Mouse (Mus musculus): Measurements from ENCODE around the gene Proser2. TPM values are rescaled to one million over a fixed set of nuclear protein-coding genes. Genes with fewer than 3 reads are reported as not detected.
A peak's percentile ranks its signal among the peaks of the same experiment; 100 is the strongest.

The Proser2 gene
- 8.9 and 10.3 TPM in 2 replicates for polyA plus RNA-seq (2014; fragmentation: Nextera tagmentation; extraction: Ambion mirVana)

DNA sequence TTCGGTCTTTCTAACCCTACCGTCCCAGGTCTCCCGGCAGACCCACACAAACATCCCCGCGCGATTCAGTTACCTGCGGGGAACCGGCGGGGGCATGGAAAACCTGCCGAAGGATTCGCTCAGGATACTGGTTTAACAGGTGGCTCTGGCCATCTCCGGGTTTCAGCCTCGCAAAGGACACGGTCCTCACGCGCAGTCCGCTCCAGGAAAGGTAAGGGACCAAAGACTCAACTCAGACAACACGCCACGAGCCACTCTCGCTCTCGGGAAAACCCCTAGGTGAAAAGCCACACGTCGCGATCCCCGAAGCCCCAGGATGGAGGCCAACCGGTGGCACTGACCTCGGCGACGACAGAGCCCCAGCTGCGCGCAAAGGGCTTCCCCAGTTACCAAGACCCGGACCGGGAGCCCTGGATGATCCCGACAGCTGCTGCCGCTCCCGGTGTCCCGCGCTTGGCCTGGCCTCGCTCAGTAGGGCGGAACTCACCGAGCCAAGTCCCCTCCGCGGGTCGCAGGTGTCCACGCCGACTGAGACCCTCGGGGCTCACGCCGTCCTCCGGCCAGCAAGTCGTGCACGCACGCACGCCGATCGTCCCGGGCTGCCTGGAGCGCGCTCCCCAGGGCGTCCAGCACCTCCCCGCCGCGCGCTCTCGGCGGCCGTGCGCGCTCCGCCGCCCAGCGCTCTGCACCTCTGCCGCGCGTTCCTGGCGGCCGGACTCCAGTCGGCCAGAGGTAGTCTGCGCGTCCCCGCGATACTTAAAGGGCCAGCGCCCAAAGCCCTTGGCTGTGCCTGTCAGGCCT, at the start of gene Proser2:
Gene Proser2 (minus strand): TSS at position 657 of the 801 bp plus-strand sequence.
- under 1% methylated on average over 82 of the region's 83 CpGs for WGBS
- peak; percentile 90 for ATAC-seq (replicated peaks; ENCODE audit: low FRiP score)
- Histone ChIP-seq H3K4me1 (replicated peaks; ENCODE audit: control insufficient read depth, insufficient read depth, low read length) (peaks cover 5% of the 10 kb centered on the region), H3K9ac (ENCODE audit: low read depth, low read length) (peak within 1 kb of the TSS; percentile 65), H3K27ac (ENCODE audit: low read depth, low read length) (no peak within 1 kb of the TSS), H3K4me3 (ENCODE audit: low read depth, low read length) (peak within 1 kb of the TSS; percentile 69), H3K27me3 (replicated peaks; ENCODE audit: control insufficient read depth, insufficient read depth, low read length) (peaks cover 20% of the 10 kb centered on the region), H3K36me3 (ENCODE audit: control insufficient read depth, insufficient read depth, low read length) (no peaks in the 10 kb centered on the region), H3K4me2 (peak within 1 kb of the TSS; percentile 94), H3K9me3 (ENCODE audit: control insufficient read depth, low read length) (no peaks in the 10 kb centered on the region)
- peak; percentile 82 for DNase-seq (ENCODE audit: low spot score)

DNA sequence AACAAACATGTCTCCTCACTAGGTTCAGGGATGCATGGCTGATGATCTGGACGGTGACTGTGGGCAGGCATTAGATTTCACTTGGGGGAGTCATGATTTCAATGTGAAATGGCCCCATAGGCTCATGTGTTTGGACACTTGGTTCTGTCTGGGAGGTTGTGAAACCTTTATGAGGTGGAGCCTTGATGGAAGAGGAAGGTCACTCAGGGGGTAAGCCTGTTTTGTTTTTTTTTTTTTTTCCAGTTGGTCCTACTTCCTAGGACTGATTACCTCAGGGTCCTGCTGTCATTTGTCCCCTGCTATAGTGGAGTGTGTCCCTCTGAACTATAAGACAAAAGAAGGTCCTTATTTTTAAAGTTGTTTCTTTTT, 49.7 kb upstream of the Proser2 start:
- no peak overlapping the region for H3K4me2 ChIP-seq
- no peaks in the 10 kb centered on the region for H3K36me3 ChIP-seq (ENCODE audit: control insufficient read depth, insufficient read depth, low read length)
- H3K4me3 ChIP-seq (ENCODE audit: low read depth, low read length): no peak overlapping the region
- 91% methylated on average over 1 of the region's 1 CpGs for WGBS
- ATAC-seq (replicated peaks; ENCODE audit: low FRiP score) (no peak), DNase-seq (ENCODE audit: low spot score) (no peak)
- H3K9ac ChIP-seq (ENCODE audit: low read depth, low read length): no peak overlapping the region
- H3K9me3 ChIP-seq (ENCODE audit: control insufficient read depth, low read length): peaks cover 3% of the 10 kb centered on the region; the same call in 1 of the 2 replicates
- H3K27me3 ChIP-seq (replicated peaks; ENCODE audit: control insufficient read depth, insufficient read depth, low read length): no peaks in the 10 kb centered on the region
- H3K27ac ChIP-seq (ENCODE audit: low read depth, low read length): no peak overlapping the region
- no peaks in the 10 kb centered on the region for H3K4me1 ChIP-seq (replicated peaks; ENCODE audit: control insufficient read depth, insufficient read depth, low read length)

DNA sequence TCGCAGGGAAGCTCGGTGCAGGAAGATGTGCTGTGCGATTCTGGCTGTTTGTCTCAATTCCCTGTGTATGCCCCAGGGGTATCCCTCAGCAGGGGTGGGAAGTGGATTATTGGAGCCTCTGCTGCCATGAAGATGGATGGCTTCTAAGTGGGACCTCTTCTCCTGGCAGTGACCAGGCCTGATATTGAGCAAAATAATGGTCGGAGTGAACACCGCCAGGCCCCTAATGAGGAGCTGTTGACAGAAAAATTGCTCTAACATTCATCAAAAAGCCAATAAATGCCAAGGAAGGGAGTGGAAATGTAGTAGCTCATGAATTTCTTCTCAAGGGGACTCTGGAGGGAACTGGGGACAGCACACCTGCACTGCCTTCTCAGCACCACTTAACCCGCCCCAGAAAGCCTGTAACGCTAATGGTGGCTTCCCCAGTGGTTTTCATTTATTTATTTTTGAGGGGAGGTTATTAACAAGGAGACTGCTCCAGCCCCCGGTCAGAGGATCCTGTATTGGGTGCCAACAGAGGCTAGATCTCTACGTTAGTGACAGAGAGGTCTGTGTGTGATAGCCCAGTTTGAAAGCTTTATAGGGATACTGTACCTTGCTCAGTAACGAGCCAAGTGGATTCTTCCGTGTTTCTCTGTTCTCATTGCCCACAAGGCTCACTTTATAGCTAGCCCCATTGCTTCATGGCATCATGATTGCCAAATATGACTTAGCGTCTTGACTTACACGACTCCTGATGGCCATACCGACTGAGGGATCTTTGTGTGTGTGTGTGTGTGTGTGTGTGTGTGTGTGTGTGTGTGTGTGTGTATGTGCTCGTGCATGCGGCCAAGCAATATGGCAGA, 49.1 kb upstream of the Proser2 start:
- Histone ChIP-seq H3K27ac (ENCODE audit: low read depth, low read length) (no peak overlapping the region), H3K27me3 (replicated peaks; ENCODE audit: control insufficient read depth, insufficient read depth, low read length) (no peaks in the 10 kb centered on the region), H3K4me2 (no peak overlapping the region), H3K4me1 (replicated peaks; ENCODE audit: control insufficient read depth, insufficient read depth, low read length) (no peaks in the 10 kb centered on the region), H3K9ac (ENCODE audit: low read depth, low read length) (no peak overlapping the region), H3K36me3 (ENCODE audit: control insufficient read depth, insufficient read depth, low read length) (no peaks in the 10 kb centered on the region), H3K9me3 (ENCODE audit: control insufficient read depth, low read length) (no peaks in the 10 kb centered on the region), H3K4me3 (ENCODE audit: low read depth, low read length) (no peak overlapping the region)
- WGBS: 80% methylated on average over 16 of the region's 16 CpGs
- ATAC-seq (replicated peaks; ENCODE audit: low FRiP score) (no peak), DNase-seq (ENCODE audit: low spot score) (no peak)

DNA sequence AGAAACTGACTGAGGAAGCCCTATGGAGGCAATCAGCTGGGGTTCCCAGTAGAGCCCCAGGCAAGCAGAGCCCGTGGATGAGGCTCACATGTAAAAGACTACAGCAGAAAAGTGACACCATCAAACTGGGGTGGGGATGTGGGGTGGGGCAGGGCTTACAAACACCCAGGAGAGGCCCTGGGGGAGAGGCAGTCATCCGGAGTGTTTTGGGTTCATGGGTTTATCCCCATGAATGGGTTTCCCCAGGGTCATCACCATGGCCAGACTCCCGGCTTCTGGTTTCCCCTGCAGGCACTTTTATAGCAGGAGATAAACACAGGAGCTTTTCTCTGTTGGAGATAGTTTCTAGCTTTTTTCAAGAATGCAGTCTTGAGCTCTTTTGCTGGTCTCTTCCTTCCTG, 43.0 kb upstream of the Proser2 start:
- Histone ChIP-seq H3K9ac (ENCODE audit: low read depth, low read length) (no peak overlapping the region), H3K9me3 (ENCODE audit: control insufficient read depth, low read length) (no peaks in the 10 kb centered on the region), H3K4me1 (replicated peaks; ENCODE audit: control insufficient read depth, insufficient read depth, low read length) (no peaks in the 10 kb centered on the region), H3K4me3 (ENCODE audit: low read depth, low read length) (no peak overlapping the region), H3K27me3 (replicated peaks; ENCODE audit: control insufficient read depth, insufficient read depth, low read length) (no peaks in the 10 kb centered on the region), H3K27ac (ENCODE audit: low read depth, low read length) (no peak overlapping the region), H3K36me3 (ENCODE audit: control insufficient read depth, insufficient read depth, low read length) (no peaks in the 10 kb centered on the region), H3K4me2 (no peak overlapping the region)
- no peak for DNase-seq (ENCODE audit: low spot score)
- no peak for ATAC-seq (replicated peaks; ENCODE audit: low FRiP score)
- 67% methylated on average over 3 of the region's 3 CpGs for WGBS

DNA sequence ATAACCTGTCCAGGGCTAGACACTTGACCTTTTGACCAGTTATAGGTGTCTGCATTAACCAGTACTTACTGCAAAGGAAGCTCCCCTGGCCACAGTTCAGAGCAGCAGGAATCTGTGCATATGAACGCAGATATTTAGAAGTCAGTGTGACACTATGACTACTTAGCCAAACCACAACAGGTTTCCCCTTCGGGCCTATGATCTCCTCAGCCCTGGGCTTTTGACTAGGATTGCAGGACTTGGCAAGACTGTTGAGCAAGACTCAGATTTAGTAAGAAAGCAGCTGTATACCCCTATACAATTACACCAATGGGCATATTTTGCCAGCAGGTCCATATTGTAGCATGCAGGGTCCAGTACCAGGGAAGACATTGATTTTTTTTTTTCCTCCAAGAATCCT, 38.5 kb upstream of the Proser2 start:
- H3K27me3 ChIP-seq (replicated peaks; ENCODE audit: control insufficient read depth, insufficient read depth, low read length): no peaks in the 10 kb centered on the region
- no peaks in the 10 kb centered on the region for H3K9me3 ChIP-seq (ENCODE audit: control insufficient read depth, low read length)
- ATAC-seq (replicated peaks; ENCODE audit: low FRiP score) (no peak), DNase-seq (ENCODE audit: low spot score) (no peak)
- H3K9ac ChIP-seq (ENCODE audit: low read depth, low read length): no peak overlapping the region
- 71% methylated on average over 2 of the region's 2 CpGs for WGBS
- H3K27ac ChIP-seq (ENCODE audit: low read depth, low read length): no peak overlapping the region
- H3K4me3 ChIP-seq (ENCODE audit: low read depth, low read length): no peak overlapping the region
- no peaks in the 10 kb centered on the region for H3K36me3 ChIP-seq (ENCODE audit: control insufficient read depth, insufficient read depth, low read length)
- no peak overlapping the region for H3K4me2 ChIP-seq
- no peaks in the 10 kb centered on the region for H3K4me1 ChIP-seq (replicated peaks; ENCODE audit: control insufficient read depth, insufficient read depth, low read length)

DNA sequence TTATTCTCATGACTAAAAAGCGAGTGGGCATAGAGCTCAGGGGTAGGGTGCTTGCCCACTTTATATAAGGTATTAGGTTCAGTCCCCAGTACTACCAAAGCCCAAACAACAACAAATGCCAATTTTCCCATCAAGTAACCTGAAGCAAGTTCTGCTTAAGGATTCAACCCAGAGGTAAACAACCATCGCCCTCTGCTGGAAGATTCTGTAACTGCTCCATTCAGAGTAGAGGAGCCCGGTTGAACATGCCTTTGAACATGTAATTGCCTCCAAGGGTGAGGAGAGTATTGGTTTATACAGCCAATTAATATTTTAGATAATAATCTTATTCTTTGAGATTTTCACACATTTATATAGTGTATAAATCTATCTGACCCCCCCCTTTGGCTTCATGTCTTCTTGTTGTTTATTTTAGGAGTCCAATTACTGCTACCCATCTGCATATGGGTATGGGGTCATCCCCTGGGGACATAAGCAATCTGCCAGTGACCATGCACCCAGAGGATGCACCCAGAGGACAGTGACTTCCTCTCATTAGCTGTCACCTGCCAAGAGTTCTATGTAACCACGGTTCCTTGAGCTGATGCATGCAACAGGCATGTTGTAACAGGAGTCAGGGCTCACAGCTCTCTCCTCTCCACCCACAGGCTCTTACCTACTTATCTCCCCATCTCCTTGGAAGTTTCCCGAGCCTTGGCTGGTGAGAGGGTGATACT, 38.0 kb upstream of the Proser2 start:
- 24% methylated on average over 5 of the region's 5 CpGs for WGBS
- peak; percentile 20; the same call in 1 of the 2 replicates for ATAC-seq (replicated peaks; ENCODE audit: low FRiP score)

DNA sequence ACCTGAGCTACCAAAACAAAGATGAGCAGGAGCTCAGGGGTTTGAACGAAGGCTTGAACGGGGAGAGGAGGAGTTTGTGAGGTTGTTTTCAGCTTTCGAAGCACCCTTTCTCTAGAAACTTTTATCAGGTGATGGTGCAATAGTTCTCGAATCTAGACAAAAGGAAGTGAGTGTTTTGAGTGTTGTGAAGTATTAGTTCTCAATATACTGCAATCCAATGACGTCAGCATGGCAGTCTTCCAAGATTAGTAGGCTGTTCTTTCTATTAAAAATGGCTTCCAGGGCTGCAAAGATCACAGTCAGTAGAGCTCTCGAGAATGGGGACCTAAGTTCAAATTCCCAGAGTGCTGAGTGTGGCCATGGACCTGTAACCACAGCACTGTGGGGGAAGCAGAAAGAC, 35.8 kb upstream of the Proser2 start:
- Histone ChIP-seq H3K4me1 (replicated peaks; ENCODE audit: control insufficient read depth, insufficient read depth, low read length) (0 out of 2 replicates have a peak, but pooled peaks cover 3% of the 10 kb centered on the region), H3K4me3 (ENCODE audit: low read depth, low read length) (no peak overlapping the region), H3K9me3 (ENCODE audit: control insufficient read depth, low read length) (no peaks in the 10 kb centered on the region), H3K36me3 (ENCODE audit: control insufficient read depth, insufficient read depth, low read length) (no peaks in the 10 kb centered on the region), H3K9ac (ENCODE audit: low read depth, low read length) (no peak overlapping the region), H3K27ac (ENCODE audit: low read depth, low read length) (no peak overlapping the region), H3K4me2 (no peak overlapping the region), H3K27me3 (replicated peaks; ENCODE audit: control insufficient read depth, insufficient read depth, low read length) (no peaks in the 10 kb centered on the region)
- 80% methylated on average over 6 of the region's 6 CpGs for WGBS
- ATAC-seq (replicated peaks; ENCODE audit: low FRiP score) (no peak), DNase-seq (ENCODE audit: low spot score) (no peak)

More for the DNA sequence above, 38.0 kb upstream of the Proser2 start:
- Histone ChIP-seq H3K4me1 (replicated peaks; ENCODE audit: control insufficient read depth, insufficient read depth, low read length) (no peaks in the 10 kb centered on the region), H3K9me3 (ENCODE audit: control insufficient read depth, low read length) (no peaks in the 10 kb centered on the region), H3K27me3 (replicated peaks; ENCODE audit: control insufficient read depth, insufficient read depth, low read length) (no peaks in the 10 kb centered on the region), H3K27ac (ENCODE audit: low read depth, low read length) (no peak overlapping the region), H3K4me3 (ENCODE audit: low read depth, low read length) (no peak overlapping the region), H3K36me3 (ENCODE audit: control insufficient read depth, insufficient read depth, low read length) (no peaks in the 10 kb centered on the region), H3K9ac (ENCODE audit: low read depth, low read length) (no peak overlapping the region), H3K4me2 (no peak overlapping the region)
- DNase-seq (ENCODE audit: low spot score): no peak

DNA sequence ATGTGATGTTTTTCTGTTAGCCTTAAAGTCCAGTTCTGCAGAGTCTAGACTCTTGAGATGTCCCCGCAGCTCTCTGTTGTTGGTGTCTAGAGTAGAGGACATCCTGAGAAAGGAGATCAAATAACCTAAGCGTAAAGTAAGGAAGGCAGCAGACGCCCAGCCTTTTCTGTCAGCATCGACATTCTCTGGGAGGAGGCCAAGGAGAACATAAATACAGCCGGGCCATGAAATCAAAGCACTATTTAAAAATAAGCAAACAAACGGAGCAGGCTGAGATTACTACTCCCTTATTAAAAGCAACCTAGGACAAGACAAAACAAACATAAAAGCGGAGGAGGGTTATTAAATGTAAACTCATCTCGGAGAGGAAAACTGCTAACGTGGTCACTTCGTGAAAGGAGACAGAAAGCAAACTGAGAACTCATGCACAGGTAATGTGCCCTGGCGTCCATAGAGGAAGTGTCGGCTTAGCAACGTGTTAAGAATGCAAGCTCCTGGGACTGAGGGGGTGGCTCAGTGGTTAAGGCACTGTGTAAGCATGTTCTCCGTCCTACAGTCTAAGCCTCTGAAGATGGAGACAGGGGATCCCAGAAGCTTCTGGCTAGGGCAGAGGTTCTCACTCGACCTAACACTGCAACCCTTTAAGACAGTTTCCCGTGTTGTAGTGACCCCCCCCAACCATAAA, 34.7 kb upstream of the Proser2 start:
- Histone ChIP-seq H3K27me3 (replicated peaks; ENCODE audit: control insufficient read depth, insufficient read depth, low read length) (no peaks in the 10 kb centered on the region), H3K9me3 (ENCODE audit: control insufficient read depth, low read length) (no peaks in the 10 kb centered on the region), H3K9ac (ENCODE audit: low read depth, low read length) (no peak overlapping the region), H3K27ac (ENCODE audit: low read depth, low read length) (no peak overlapping the region), H3K36me3 (ENCODE audit: control insufficient read depth, insufficient read depth, low read length) (no peaks in the 10 kb centered on the region), H3K4me3 (ENCODE audit: low read depth, low read length) (no peak overlapping the region), H3K4me1 (replicated peaks; ENCODE audit: control insufficient read depth, insufficient read depth, low read length) (peaks cover 8% of the 10 kb centered on the region), H3K4me2 (no peak overlapping the region)
- no peak for DNase-seq (ENCODE audit: low spot score)
- WGBS: 68% methylated on average over 16 of the region's 16 CpGs
- ATAC-seq (replicated peaks; ENCODE audit: low FRiP score): no peak

Measured in liver, embryonic 11.5 days (tissue).